Mouse (Mus musculus): ENCODE results near the gene Lrrc7. TPM values are rescaled to one million over a fixed set of nuclear protein-coding genes. Genes with fewer than 3 reads are reported as not detected.
"Not testable (repeated sequence)": the region's sequence is repeated elsewhere in the genome, so short reads cannot be mapped to it uniquely, and the experiment has no call there.

Gene Lrrc7
- polyA plus RNA-seq, 1 experiment: not detected

- no peak overlapping the region for H3K27ac ChIP-seq (ENCODE audit: insufficient read depth, low read depth, low read length)
- 71% methylated on average over 4 of the region's 4 CpGs for WGBS
These were observed 430.3 kb downstream of the Lrrc7 start for GRCm38 (mm10) chr3:158131672-158132071.

GRCm38 (mm10) chr3:158131233-158131632, 430.8 kb downstream of the Lrrc7 start:
- TF ChIP-seq POLR2A (IDR thresholded peaks at IDR 0.05; ENCODE audit: insufficient read depth, low read depth, low read length): no peak
- no peak for TF ChIP-seq CTCF (IDR thresholded peaks at IDR 0.05; ENCODE audit: insufficient read depth, low read depth, low read length)
- Histone ChIP-seq H3K27ac (ENCODE audit: insufficient read depth, low read depth, low read length) (no peak overlapping the region), H3K4me3 (ENCODE audit: insufficient read depth, low read depth, low read length) (no peak overlapping the region), H3K4me1 (ENCODE audit: control insufficient read depth, insufficient read depth, low read length) (peaks cover 3% of the 10 kb centered on the region; the same call in 1 of the 2 replicates)

More at GRCm38 (mm10) chr3:158131672-158132071, 430.3 kb downstream of the Lrrc7 start:
- TF ChIP-seq POLR2A (IDR thresholded peaks at IDR 0.05; ENCODE audit: insufficient read depth, low read depth, low read length) (no peak), CTCF (IDR thresholded peaks at IDR 0.05; ENCODE audit: insufficient read depth, low read depth, low read length) (no peak)
- Histone ChIP-seq H3K4me1 (ENCODE audit: control insufficient read depth, insufficient read depth, low read length) (peaks cover 3% of the 10 kb centered on the region; the same call in 1 of the 2 replicates), H3K4me3 (ENCODE audit: insufficient read depth, low read depth, low read length) (no peak overlapping the region)

- H3K4me3 ChIP-seq (ENCODE audit: insufficient read depth, low read depth, low read length): no peak overlapping the region
- TF ChIP-seq POLR2A (IDR thresholded peaks at IDR 0.05; ENCODE audit: insufficient read depth, low read depth, low read length) (no peak), CTCF (IDR thresholded peaks at IDR 0.05; ENCODE audit: insufficient read depth, low read depth, low read length) (no peak)
- no peak overlapping the region for H3K27ac ChIP-seq (ENCODE audit: insufficient read depth, low read depth, low read length)
- no peaks in the 10 kb centered on the region for H3K4me1 ChIP-seq (ENCODE audit: control insufficient read depth, insufficient read depth, low read length)
- 65% methylated on average over 3 of the region's 3 CpGs for WGBS
These were observed 439.1 kb downstream of the Lrrc7 start for GRCm38 (mm10) chr3:158122899-158123298.

- TF ChIP-seq CTCF (IDR thresholded peaks at IDR 0.05; ENCODE audit: insufficient read depth, low read depth, low read length) (no peak), POLR2A (IDR thresholded peaks at IDR 0.05; ENCODE audit: insufficient read depth, low read depth, low read length) (no peak)
- Histone ChIP-seq H3K4me1 (ENCODE audit: control insufficient read depth, insufficient read depth, low read length) (no peaks in the 10 kb centered on the region), H3K4me3 (ENCODE audit: insufficient read depth, low read depth, low read length) (no peak overlapping the region), H3K27ac (ENCODE audit: insufficient read depth, low read depth, low read length) (no peak overlapping the region)
- 96% methylated on average over 1 of the region's 1 CpGs for WGBS
These were observed 456.8 kb downstream of the Lrrc7 start for GRCm38 (mm10) chr3:158105260-158105659.

GRCm38 (mm10) chr3:158103467-158103866, 458.6 kb downstream of the Lrrc7 start:
- 74% methylated on average over 2 of the region's 2 CpGs for WGBS
- Histone ChIP-seq H3K27ac (ENCODE audit: insufficient read depth, low read depth, low read length) (no peak overlapping the region), H3K4me1 (ENCODE audit: control insufficient read depth, insufficient read depth, low read length) (no peaks in the 10 kb centered on the region), H3K4me3 (ENCODE audit: insufficient read depth, low read depth, low read length) (no peak overlapping the region)
- no peak for TF ChIP-seq CTCF (IDR thresholded peaks at IDR 0.05; ENCODE audit: insufficient read depth, low read depth, low read length)
- TF ChIP-seq POLR2A (IDR thresholded peaks at IDR 0.05; ENCODE audit: insufficient read depth, low read depth, low read length): no peak

DNA sequence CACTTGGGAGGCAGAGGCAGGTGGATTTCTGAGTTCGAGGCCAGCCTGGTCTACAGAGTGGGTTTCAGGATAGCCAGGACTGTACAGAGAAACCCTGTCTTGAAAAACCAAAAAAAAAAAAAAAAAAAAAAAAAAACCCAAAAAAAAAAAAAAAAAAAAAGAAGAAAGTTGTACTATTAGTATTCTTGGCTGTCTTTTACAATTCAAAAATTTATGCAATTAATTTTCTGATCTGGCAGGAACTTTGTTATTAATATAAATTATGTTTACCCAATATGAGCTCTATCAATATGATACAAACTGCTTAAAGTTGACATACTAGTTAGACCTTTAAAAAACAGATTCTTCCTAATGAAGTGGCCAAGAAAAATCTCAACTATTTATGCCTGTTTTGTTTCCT, 459.5 kb downstream of the Lrrc7 start:
- H3K4me1 ChIP-seq (ENCODE audit: control insufficient read depth, insufficient read depth, low read length); H3K27ac ChIP-seq (ENCODE audit: insufficient read depth, low read depth, low read length); H3K4me3 ChIP-seq (ENCODE audit: insufficient read depth, low read depth, low read length): not testable (repeated sequence)
- 63% methylated on average over 1 of the region's 1 CpGs for WGBS

DNA sequence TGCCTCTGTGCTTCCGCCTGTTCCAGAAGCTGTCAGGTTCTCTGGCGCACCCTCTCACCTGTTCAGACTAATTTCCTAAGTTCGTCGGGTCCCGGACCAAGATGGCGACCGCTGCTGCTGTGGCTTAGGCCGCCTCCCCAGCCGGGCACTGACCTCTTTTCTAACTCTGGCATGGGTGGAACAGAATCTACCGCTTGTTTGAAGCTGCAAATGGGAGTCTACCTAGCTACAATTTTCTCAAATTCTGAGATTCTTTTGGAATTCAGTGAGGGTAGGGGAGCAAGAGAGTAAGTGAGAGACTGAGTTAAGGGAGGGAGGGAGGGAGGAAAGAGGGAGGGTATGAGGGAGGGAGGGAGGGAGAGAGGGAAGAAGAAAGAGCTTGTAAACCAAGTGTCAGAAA, 460.0 kb downstream of the Lrrc7 start:
- 93% methylated on average over 9 of the region's 10 CpGs for WGBS
- not testable (repeated sequence) for H3K27ac ChIP-seq (ENCODE audit: insufficient read depth, low read depth, low read length); H3K4me1 ChIP-seq (ENCODE audit: control insufficient read depth, insufficient read depth, low read length); H3K4me3 ChIP-seq (ENCODE audit: insufficient read depth, low read depth, low read length)

- H3K4me1 ChIP-seq (ENCODE audit: control insufficient read depth, insufficient read depth, low read length): no peaks in the 10 kb centered on the region; the same call in 1 of the 2 replicates
- H3K4me3 ChIP-seq (ENCODE audit: insufficient read depth, low read depth, low read length): no peak overlapping the region
- TF ChIP-seq CTCF (IDR thresholded peaks at IDR 0.05; ENCODE audit: insufficient read depth, low read depth, low read length) (no peak), POLR2A (IDR thresholded peaks at IDR 0.05; ENCODE audit: insufficient read depth, low read depth, low read length) (no peak)
- WGBS: 65% methylated on average over 4 of the region's 4 CpGs
- H3K27ac ChIP-seq (ENCODE audit: insufficient read depth, low read depth, low read length): no peak overlapping the region
These were observed 468.1 kb downstream of the Lrrc7 start for GRCm38 (mm10) chr3:158093919-158094318.

DNA sequence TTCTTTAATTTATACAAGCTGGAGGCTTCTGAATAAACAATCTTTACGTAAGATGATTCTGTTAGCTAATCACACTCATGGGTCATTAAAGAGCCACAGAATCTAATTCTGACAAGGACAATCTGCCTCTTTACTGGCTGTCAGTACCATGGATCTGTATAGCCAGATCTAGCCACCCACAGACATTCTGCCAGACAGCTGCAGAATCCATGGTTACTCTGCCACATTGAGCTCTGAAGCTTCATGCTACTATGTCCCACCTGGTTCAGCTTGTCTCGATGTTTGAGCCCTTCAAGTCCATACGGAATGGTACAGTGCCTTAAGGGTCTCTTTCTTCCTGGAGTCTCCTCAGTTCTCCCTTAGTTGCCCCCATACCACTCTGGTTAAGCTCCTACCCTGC, 470.4 kb downstream of the Lrrc7 start:
- H3K4me3 ChIP-seq (ENCODE audit: insufficient read depth, low read depth, low read length): no peak overlapping the region
- 81% methylated on average over 3 of the region's 3 CpGs for WGBS
- no peak for TF ChIP-seq CTCF (IDR thresholded peaks at IDR 0.05; ENCODE audit: insufficient read depth, low read depth, low read length)
- no peak for TF ChIP-seq POLR2A (IDR thresholded peaks at IDR 0.05; ENCODE audit: insufficient read depth, low read depth, low read length)
- H3K27ac ChIP-seq (ENCODE audit: insufficient read depth, low read depth, low read length): no peak overlapping the region
- H3K4me1 ChIP-seq (ENCODE audit: control insufficient read depth, insufficient read depth, low read length): no peaks in the 10 kb centered on the region; the same call in 1 of the 2 replicates

DNA sequence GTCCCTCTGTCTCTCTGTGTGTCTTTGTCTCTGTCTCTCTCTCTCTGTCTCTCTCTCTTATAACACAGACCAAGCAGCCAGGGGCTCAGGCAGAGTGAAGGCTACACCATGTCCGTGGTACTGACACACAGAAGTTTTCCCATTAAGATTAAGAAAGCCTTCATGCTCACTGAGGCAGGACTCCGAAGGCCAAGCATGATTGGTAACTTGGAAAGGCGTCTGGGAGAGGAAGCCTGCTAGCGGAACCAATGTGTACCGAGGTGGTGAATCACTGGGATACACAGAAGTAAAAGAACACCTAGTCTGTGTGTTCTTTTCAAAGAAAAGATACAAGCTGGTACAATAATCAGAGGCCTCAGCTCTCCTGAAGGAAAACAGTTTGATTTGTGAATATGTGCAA, 484.2 kb downstream of the Lrrc7 start:
- H3K4me3 ChIP-seq (ENCODE audit: insufficient read depth, low read depth, low read length): no peak overlapping the region
- no peaks in the 10 kb centered on the region for H3K4me1 ChIP-seq (ENCODE audit: control insufficient read depth, insufficient read depth, low read length)
- 68% methylated on average over 5 of the region's 5 CpGs for WGBS
- H3K27ac ChIP-seq (ENCODE audit: insufficient read depth, low read depth, low read length): no peak overlapping the region
- TF ChIP-seq POLR2A (IDR thresholded peaks at IDR 0.05; ENCODE audit: insufficient read depth, low read depth, low read length) (no peak), CTCF (IDR thresholded peaks at IDR 0.05; ENCODE audit: insufficient read depth, low read depth, low read length) (no peak)

All from olfactory bulb, adult 2 months (tissue).